ENCODE assay signal across 9 mouse cellular contexts in the genomic region with DNA sequence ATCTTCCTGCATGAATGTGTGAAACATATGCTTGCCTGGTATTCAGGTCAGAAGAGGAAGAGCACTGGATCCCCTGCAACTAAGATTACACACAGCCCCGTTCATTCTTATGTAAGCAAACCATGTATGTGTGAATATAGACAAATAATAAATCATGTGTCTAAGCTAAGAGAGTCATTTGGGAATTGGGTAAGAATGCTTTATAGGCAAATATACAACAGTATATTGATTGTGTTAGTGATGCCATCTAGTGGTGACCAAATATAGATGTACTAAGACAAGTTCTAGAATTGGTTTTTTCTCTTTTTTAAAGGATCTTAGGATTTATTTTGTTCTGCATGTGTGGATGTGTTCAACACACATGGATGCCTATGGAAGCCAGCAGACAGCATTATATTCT. TPM values are rescaled to one million over a fixed set of nuclear protein-coding genes. Genes with fewer than 3 reads are reported as not detected.
A peak's percentile ranks its signal among the peaks of the same experiment; 100 is the strongest.
DNase-seq lines count a peak whose midpoint lies in the region; ATAC-seq and TF ChIP-seq lines count a peak whose summit lies in the region.
"Had no signal": no experiment of that assay in that cellular context is flagged by ENCODE, and none has a peak within 500 bp of the region (broad histone marks: within the 10 kb centered on the region; RNA-seq: fewer than 3 reads in every experiment).

No protein-coding gene starts in this region.

- no peak overlapping the region for H3K9ac ChIP-seq in CH12.LX (ENCODE audit: insufficient read depth, low read depth)
- H3K9ac ChIP-seq in liver, postnatal 0 days (replicated peaks): no peak overlapping the region
- no peak overlapping the region for H3K9ac ChIP-seq in kidney, embryonic 16.5 days (replicated peaks; ENCODE audit: low read length)
- H3K9ac ChIP-seq: limb, embryonic 12.5 days had no signal

- H3K27me3 ChIP-seq in CH12.LX (replicated peaks): no peaks in the 10 kb centered on the region
- no peaks in the 10 kb centered on the region for H3K27me3 ChIP-seq in liver, postnatal 0 days (ENCODE audit: insufficient read depth, low read length)
- H3K27me3 ChIP-seq in thymus, adult 2 months (ENCODE audit: control insufficient read depth, insufficient read depth, low read length): no peaks in the 10 kb centered on the region
- no peaks in the 10 kb centered on the region for H3K27me3 ChIP-seq in kidney, embryonic 16.5 days (ENCODE audit: insufficient read depth, low read length)
- H3K27me3 ChIP-seq: limb, embryonic 12.5 days had no signal

- no peak overlapping the region for H3K4me2 ChIP-seq in CH12.LX (ENCODE audit: insufficient read depth, low read depth, poor library complexity, severe bottlenecking)
- no peak overlapping the region for H3K4me2 ChIP-seq in liver, postnatal 0 days (ENCODE audit: low read depth, low read length)
- H3K4me2 ChIP-seq in kidney, embryonic 16.5 days (replicated peaks; ENCODE audit: low read depth, low read length): no peak overlapping the region
- H3K4me2 ChIP-seq: limb, embryonic 12.5 days had no signal

- H3K9me3 ChIP-seq in CH12.LX (replicated peaks; ENCODE audit: low read length): no peaks in the 10 kb centered on the region
- H3K9me3 ChIP-seq in liver, postnatal 0 days (ENCODE audit: low read length): no peaks in the 10 kb centered on the region
- H3K9me3 ChIP-seq in kidney, embryonic 16.5 days (ENCODE audit: low read length): no peaks in the 10 kb centered on the region
- H3K9me3 ChIP-seq: limb, embryonic 12.5 days had no signal

- no peaks in the 10 kb centered on the region for H3K79me2 ChIP-seq in CH12.LX (replicated peaks; ENCODE audit: control insufficient read depth, extremely low read depth, insufficient read depth, poor library complexity, severe bottlenecking)

- H3K36me3 ChIP-seq in CH12.LX (replicated peaks in 1 of 2; ENCODE audit: control insufficient read depth in 1 of 2, insufficient read depth in 1 of 2, low read length in 1 of 2): peaks cover 4 to 33% of the 10 kb centered on the region in 2 experiments
- peaks cover 15% of the 10 kb centered on the region for H3K36me3 ChIP-seq in liver, postnatal 0 days (replicated peaks; ENCODE audit: insufficient read depth, low read length)
- H3K36me3 ChIP-seq in thymus, adult 2 months (ENCODE audit: control insufficient read depth, insufficient read depth, low read length): peaks cover 3% of the 10 kb centered on the region
- peaks cover 10% of the 10 kb centered on the region for H3K36me3 ChIP-seq in kidney, embryonic 16.5 days (ENCODE audit: insufficient read depth, low read length)

- TF ChIP-seq POLR2A in CH12.LX (IDR thresholded peaks at IDR 0.05; ENCODE audit: low read depth, low read length): no peak
- no peak for TF ChIP-seq POLR2A in thymus, adult 2 months (IDR thresholded peaks at IDR 0.05; ENCODE audit: control insufficient read depth, extremely low read depth, insufficient read depth, low read length, poor library complexity)

- peak; percentile 96 for TF ChIP-seq RAD21 in CH12.LX (IDR thresholded peaks at IDR 0.05; ENCODE audit: low read depth, low read length)

- no peak for TF ChIP-seq EP300 in CH12.LX (IDR thresholded peaks at IDR 0.05; ENCODE audit: low read length)
- no peak for TF ChIP-seq EP300 in liver, postnatal 0 days (IDR thresholded peaks at IDR 0.05; ENCODE audit: low read depth)

- H3K4me3 ChIP-seq in layer of hippocampus, adult 2 months: no peak overlapping the region
- H3K4me3 ChIP-seq in CH12.LX (replicated peaks in 1 of 3; ENCODE audit: low read depth in 2 of 3, low read length in 2 of 3, poor library complexity in 1 of 3): no peak overlapping the region
- no peak overlapping the region for H3K4me3 ChIP-seq in liver, postnatal 0 days (ENCODE audit: low read depth, low read length)
- H3K4me3 ChIP-seq in thymus, adult 2 months (ENCODE audit: control insufficient read depth, insufficient read depth, low read length): no peak overlapping the region
- no peak overlapping the region for H3K4me3 ChIP-seq in kidney, embryonic 16.5 days (ENCODE audit: low read length)
- H3K4me3 ChIP-seq: limb, embryonic 12.5 days had no signal

- TF ChIP-seq CTCF in layer of hippocampus, adult 2 months (conservative IDR thresholded peaks at IDR 0.05): peak; percentile 82
- TF ChIP-seq CTCF in CH12.LX (conservative IDR thresholded peaks at IDR 0.05 in 1 of 2, IDR thresholded peaks at IDR 0.05 in 1 of 2; ENCODE audit: low read depth in 2 of 2, low read length in 2 of 2): peak in 1 of 2 experiments; percentile 84; a peak in 2 of 4 replicates
- TF ChIP-seq CTCF in liver, postnatal 0 days (IDR thresholded peaks at IDR 0.05; ENCODE audit: low read depth): peak; percentile 63
- TF ChIP-seq CTCF in thymus, adult 2 months (IDR thresholded peaks at IDR 0.05; ENCODE audit: borderline replicate concordance, control insufficient read depth, extremely low read depth, insufficient read depth, low read length, poor library complexity): no peak

- no peak overlapping the region; the same call in 1 of the 2 replicates for H3K27ac ChIP-seq in layer of hippocampus, adult 2 months
- H3K27ac ChIP-seq in CH12.LX (ENCODE audit: insufficient read depth, low read depth): no peak overlapping the region
- no peak overlapping the region for H3K27ac ChIP-seq in liver, postnatal 0 days (ENCODE audit: low read depth)
- H3K27ac ChIP-seq in thymus, adult 2 months (ENCODE audit: control insufficient read depth, insufficient read depth, low read length): no peak overlapping the region
- no peak overlapping the region for H3K27ac ChIP-seq in kidney, embryonic 16.5 days (ENCODE audit: low read length)
- H3K27ac ChIP-seq: limb, embryonic 12.5 days had no signal

- dilution Hi-C loops in CH12.LX (cut with MboI; ENCODE audit: extremely low pct_ligation_motif_present, extremely low pct_unique_long_range_greater_than_20kb, low sequenced_read_pairs): no loop called here

- peak; percentile 31; the same call in 1 of the 2 replicates for ATAC-seq in liver, postnatal 0 days
- no peak for ATAC-seq in kidney, embryonic 16.5 days (ENCODE audit: low FRiP score, low TSS enrichment)

- peaks cover 9 to 55% of the 10 kb centered on the region in 2 experiments; a peak in 3 of 4 replicates for H3K4me1 ChIP-seq in CH12.LX (ENCODE audit: control insufficient read depth in 1 of 2, insufficient read depth in 2 of 2)
- peaks cover 5% of the 10 kb centered on the region; the same call in 1 of the 2 replicates for H3K4me1 ChIP-seq in liver, postnatal 0 days (ENCODE audit: insufficient read depth)
- H3K4me1 ChIP-seq in thymus, adult 2 months (replicated peaks; ENCODE audit: control insufficient read depth, insufficient read depth, low read length): no peaks in the 10 kb centered on the region
- H3K4me1 ChIP-seq in kidney, embryonic 16.5 days (ENCODE audit: insufficient read depth, low read length): no peaks in the 10 kb centered on the region
- H3K4me1 ChIP-seq: limb, embryonic 12.5 days had no signal

- no peak for DNase-seq in layer of hippocampus, adult 2 months (ENCODE audit: low spot score in 2 of 2)
- no peak for DNase-seq in layer of hippocampus, postnatal 10 days (ENCODE audit: low spot score in 2 of 2)
- DNase-seq in CH12.LX (ENCODE audit: extremely low read depth) (peak; percentile 51), adipocyte (ENCODE audit: low spot score) (peak; percentile 63)
- DNase-seq in liver, postnatal 0 days: no peak
- no peak for DNase-seq in layer of hippocampus, postnatal 25 days (ENCODE audit: extremely low spot score in 1 of 2, low spot score in 1 of 2)
- DNase-seq in thymus, adult 2 months: no peak

- in situ Hi-C loops in CH12.LX (cut with MboI; ENCODE audit: low pct_ligation_motif_present, low pct_unique_long_range_greater_than_20kb, low sequenced_read_pairs): loop anchor here (10.0 kb wide), 1 partner anchor 349 kb away; no protein-coding TSS in a partner anchor

- WGBS in liver, postnatal 0 days (ENCODE audit: insufficient replicate concordance): 35% methylated on average over 1 of the region's 1 CpGs
- 23% methylated on average over 1 of the region's 1 CpGs for WGBS in thymus, adult 2 months
- WGBS in kidney, embryonic 16.5 days: 35% methylated on average over 1 of the region's 1 CpGs

TF ChIP-seq in CH12.LX, 34 proteins besides CTCF, POLR2A, EP300 and RAD21 (continues in another document):
- TF ChIP-seq NRF1 (IDR thresholded peaks at IDR 0.05; ENCODE audit: low read depth, low read length): no peak
- no peak for TF ChIP-seq UBTF (IDR thresholded peaks at IDR 0.05; ENCODE audit: low read depth, low read length)
- TF ChIP-seq USF2 (conservative IDR thresholded peaks at IDR 0.05; ENCODE audit: low read depth, low read length): no peak
- TF ChIP-seq TBP (conservative IDR thresholded peaks at IDR 0.05; ENCODE audit: low read depth, low read length): no peak
- TF ChIP-seq E2F4 (IDR thresholded peaks at IDR 0.05; ENCODE audit: insufficient replicate concordance, low read depth, low read length): no peak
- TF ChIP-seq CHD2 (IDR thresholded peaks at IDR 0.05; ENCODE audit: low read length): no peak
- TF ChIP-seq ELF1 (IDR thresholded peaks at IDR 0.05; ENCODE audit: low read depth, low read length): no peak
- TF ChIP-seq KAT2A (IDR thresholded peaks at IDR 0.05; ENCODE audit: insufficient replicate concordance, low read length): no peak
- no peak for TF ChIP-seq NELFE (IDR thresholded peaks at IDR 0.05; ENCODE audit: low read depth, low read length)
- TF ChIP-seq MAFK (IDR thresholded peaks at IDR 0.05; ENCODE audit: insufficient replicate concordance, low read length): peak; percentile 84

RNA-seq across cellular contexts. Expression of gene Vmp1, which starts 28.0 kb away (rescaled TPM):
- total RNA-seq in layer of hippocampus, adult 2 months (2021): 100 to 1,000 TPM; 111 to 139 TPM
- total RNA-seq in layer of hippocampus, postnatal 10 days (2021): 100 to 1,000 TPM; 138 to 155 TPM
- 80.9 and 86.9 TPM in 2 replicates for total RNA-seq in CH12.LX (2012; rRNA removed)
- 209 and 231 TPM in 2 replicates for total RNA-seq in CH12.LX (2014; rRNA removed)
- polyA plus RNA-seq in CH12.LX (2012; ENCODE audit: insufficient read length, low read depth): 166 and 167 TPM in 2 replicates
- polyA plus RNA-seq in liver, postnatal 0 days (2015; fragmentation: Nextera tagmentation; extraction: Ambion mirVana): 110 and 125 TPM in 2 replicates
- total RNA-seq in layer of hippocampus, postnatal 25 days (2021): 100 to 1,000 TPM; 117 to 132 TPM
- 33.3 and 36.7 TPM in 2 replicates for polyA plus RNA-seq in thymus, adult 2 months (2012; rRNA removed)
- 172 and 173 TPM in 2 replicates for polyA plus RNA-seq in kidney, embryonic 16.5 days (2015; fragmentation: Nextera tagmentation; extraction: Ambion mirVana)

RNA-seq across cellular contexts. Expression of gene Ptrh2, which starts 28.1 kb away (rescaled TPM):
- total RNA-seq in layer of hippocampus, adult 2 months (2021): 10 to 100 TPM in 1 of 2 experiments, 1 to 10 TPM in 1; 9.0 to 10.1 TPM
- 10 to 100 TPM; 11.3 to 11.6 TPM for total RNA-seq in layer of hippocampus, postnatal 10 days (2021)
- 29.8 and 39.4 TPM in 2 replicates for total RNA-seq in CH12.LX (2012; rRNA removed)
- total RNA-seq in CH12.LX (2014; rRNA removed): 34.7 and 40.9 TPM in 2 replicates
- 48.2 and 54.5 TPM in 2 replicates for polyA plus RNA-seq in CH12.LX (2012; ENCODE audit: insufficient read length, low read depth)
- polyA plus RNA-seq in liver, postnatal 0 days (2015; fragmentation: Nextera tagmentation; extraction: Ambion mirVana): 12.7 and 13.3 TPM in 2 replicates
- total RNA-seq in layer of hippocampus, postnatal 25 days (2021): 1 to 10 TPM; 8.9 to 9.8 TPM
- 4.3 and 5.2 TPM in 2 replicates for polyA plus RNA-seq in thymus, adult 2 months (2012; rRNA removed)
- 33.1 and 35.6 TPM in 2 replicates for polyA plus RNA-seq in kidney, embryonic 16.5 days (2015; fragmentation: Nextera tagmentation; extraction: Ambion mirVana)

Comparison
In these comparisons a context has a peak if more than half of its experiments do, and no peak if none do; other contexts are left out.
1. DNase-seq: peak in CH12.LX (single experiment) and adipocyte (single experiment); none in layer of hippocampus, adult 2 months (0 of 2), layer of hippocampus, postnatal 10 days (0 of 2), liver, postnatal 0 days (single experiment), layer of hippocampus, postnatal 25 days (0 of 2) and thymus, adult 2 months (single experiment).